Mouse (Mus musculus): ENCODE measurements around the gene Supt3.

Supt3 gene

DNA sequence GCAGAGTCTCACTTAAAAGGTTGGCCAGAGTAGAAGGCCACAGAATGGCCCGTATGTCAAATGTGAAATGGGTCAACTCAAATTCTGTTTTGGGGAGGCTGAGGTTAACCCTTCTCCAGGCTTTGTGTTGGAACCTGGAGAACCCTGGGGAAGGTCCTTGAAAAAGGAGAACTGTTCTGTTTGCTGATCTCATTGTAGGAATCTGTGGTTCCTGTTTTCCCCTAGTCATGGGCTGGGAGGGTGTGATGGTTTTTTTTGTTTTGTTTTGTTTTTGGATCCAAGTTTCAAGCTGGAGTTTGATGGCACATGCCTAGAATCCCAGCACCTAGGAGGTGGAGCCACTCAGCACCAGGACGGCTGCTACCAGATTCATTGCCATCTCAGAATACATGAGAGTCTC is 6.2 kb downstream of the Supt3 start:
- no peak for DNase-seq

GRCm38 (mm10) chr17:44788982-44789747 is 12.2 kb downstream of the Supt3 start:
- DNase-seq: no peak

GRCm38 (mm10) chr17:44792218-44792917 is 15.4 kb downstream of the Supt3 start:
- DNase-seq: no peak

GRCm38 (mm10) chr17:44797331-44797730 is 20.4 kb downstream of the Supt3 start:
- no peak for DNase-seq

DNA sequence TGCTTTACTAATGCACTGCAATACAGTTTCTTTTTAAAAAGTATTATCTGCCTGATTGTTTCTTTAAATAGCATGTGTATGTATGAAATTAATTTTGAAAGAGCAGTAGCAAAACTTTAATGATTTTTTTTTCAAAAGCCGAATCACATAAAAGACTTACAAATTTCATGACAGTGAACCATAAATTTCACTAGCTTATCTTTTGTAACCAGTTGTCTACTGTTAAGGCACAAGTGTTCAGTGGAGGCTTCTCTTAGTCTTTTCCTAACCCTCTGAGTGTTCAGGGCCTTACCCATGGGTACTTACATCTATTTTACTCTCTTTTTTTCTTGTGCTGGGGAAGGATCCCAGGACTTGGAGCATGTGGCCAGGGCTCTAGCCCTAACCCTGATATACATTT is 30.1 kb downstream of the Supt3 start:
- no peak for DNase-seq

DNA sequence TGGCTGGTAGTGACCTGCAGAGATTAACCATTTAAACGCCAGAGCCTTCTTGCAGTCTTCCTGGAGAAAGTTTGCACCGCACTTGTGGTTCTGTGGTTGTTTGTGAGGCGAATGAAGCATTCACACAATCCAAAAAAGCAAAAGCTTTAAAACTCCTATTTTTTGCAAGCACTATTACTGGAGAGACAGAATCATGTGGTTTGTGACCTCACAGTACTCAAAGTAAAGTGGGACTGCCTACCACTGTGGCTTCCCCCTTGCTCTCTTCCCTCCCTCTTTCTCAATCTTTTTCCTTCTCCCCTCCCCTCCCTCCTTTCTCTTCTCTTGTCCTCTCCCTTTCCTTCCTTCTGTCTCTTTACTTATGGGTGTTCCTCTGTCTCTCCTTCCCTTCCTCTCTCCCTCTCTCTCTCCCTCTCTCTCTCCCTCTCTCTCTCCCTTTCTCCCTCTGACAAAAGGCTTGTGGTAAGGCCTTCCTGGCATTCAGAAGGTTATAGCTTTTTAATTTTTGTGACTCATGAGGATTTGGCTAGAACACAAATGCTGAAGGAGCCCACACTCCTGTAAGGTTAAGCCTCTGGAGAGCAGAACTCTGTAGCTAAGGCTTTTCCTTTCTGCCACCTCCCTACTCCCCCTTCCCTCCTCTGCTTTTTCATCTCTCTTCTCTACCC is 37.7 kb downstream of the Supt3 start, which contains the start of gene Runx2:
TSS of gene Runx2 (minus strand) at position 290 of the 668 bp plus-strand sequence.
- no peak for DNase-seq

- DNase-seq: no peak
These were observed 41.9 kb downstream of the Supt3 start for GRCm38 (mm10) chr17:44818825-44819224.

- no peak for DNase-seq
These were observed 42.9 kb downstream of the Supt3 start for GRCm38 (mm10) chr17:44819816-44820215.

GRCm38 (mm10) chr17:44821940-44822339 is 45.0 kb downstream of the Supt3 start:
- DNase-seq: no peak

DNA sequence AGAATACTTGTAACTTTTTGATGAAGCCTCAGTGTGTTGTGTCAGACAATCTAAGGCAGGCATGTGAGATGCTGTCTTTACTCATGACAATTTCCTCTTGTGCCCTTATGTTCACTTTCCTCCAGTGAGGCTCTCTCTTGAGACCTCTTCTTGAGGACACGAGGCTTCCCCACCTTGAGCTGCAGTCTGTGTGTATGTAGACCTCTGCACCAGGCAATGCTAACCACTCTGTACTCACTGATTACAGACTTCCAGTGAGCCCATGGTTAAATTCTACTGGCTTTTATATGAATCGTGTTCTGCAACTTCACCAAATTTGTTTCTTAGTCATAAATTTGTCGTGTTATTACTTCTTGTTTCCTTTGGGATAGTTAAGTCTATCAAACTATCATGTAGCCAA is 50.2 kb downstream of the Supt3 start:
- DNase-seq: no peak

DNA sequence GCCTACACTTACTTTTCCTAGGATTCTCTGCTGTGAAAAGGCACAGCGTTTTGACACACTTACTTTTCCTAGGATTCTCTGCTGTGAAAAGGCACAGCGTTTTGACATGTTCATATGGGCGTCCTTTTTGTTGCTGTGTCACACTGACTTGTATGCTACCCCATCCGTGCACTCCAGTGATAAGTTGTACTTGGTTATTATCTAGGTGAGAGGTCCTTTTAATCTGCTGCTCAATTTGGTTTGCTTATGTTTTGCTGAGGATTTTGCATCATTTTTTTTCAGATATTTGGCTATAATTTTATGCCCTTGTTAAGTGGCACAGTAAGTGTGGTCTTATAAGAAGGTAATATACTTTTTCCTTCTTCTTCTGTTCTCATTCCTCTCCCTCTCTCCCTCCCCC is 51.0 kb downstream of the Supt3 start:
- no peak for DNase-seq

DNA sequence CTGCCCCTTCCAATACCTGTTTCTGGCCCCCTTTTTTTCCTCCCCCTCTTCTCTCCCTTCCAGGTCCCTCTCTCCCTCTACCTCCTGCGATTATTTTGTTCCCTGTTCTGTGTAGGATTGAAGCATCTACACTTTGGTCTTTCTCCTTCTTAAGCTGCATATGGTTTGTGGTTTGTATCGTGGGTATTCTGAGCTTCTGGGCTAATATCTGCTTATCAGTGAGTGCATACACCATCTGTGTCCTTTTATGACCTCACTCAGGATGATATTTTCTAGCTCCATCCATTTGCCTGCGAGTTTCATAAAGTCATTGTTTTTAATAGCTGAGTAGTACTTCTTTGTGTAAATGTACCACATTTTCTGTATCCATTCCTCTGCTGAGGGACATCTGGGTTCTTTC is 52.6 kb downstream of the Supt3 start:
- DNase-seq: no peak

GRCm38 (mm10) chr17:44831201-44831600 is 54.2 kb downstream of the Supt3 start:
- DNase-seq: no peak

DNA sequence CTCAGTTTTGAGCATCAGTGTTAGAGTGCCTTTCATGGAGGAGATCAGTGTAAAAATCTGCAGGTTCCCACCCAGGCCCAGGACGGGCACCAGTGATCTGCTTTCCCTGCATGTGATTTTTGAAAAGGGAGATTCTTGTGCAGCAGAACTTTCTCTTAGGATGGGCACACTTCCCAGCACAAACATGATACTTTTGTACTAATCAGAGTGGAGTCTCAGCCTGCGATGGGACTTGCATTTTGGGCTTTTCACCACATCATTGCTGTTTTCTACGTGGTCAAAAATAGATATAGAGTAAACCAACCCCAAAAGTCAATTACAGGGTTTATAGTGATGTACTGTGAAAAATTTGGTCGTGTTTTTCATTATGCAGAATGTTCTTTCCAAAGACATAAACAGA is 65.2 kb downstream of the Supt3 start:
- no peak for DNase-seq

DNA sequence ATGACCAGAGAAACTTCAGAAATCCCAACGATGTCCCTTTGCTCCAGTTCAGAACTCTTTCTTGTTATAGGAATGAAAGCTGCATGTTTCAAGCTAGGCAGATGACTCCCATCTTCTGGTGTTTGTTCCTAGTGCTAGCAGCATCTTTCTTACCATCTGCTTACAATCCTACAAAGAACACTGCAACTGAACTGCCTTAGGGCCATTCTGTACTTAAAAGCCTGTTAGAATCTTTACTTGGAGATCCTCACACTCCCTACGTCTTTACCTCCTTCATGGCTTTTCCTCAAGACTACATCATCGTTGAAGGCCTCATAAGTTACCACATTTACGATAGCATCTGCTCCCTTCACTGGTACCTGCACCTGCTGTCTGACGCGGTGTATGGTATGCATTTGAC is 86.2 kb downstream of the Supt3 start:
- no peak for DNase-seq

DNA sequence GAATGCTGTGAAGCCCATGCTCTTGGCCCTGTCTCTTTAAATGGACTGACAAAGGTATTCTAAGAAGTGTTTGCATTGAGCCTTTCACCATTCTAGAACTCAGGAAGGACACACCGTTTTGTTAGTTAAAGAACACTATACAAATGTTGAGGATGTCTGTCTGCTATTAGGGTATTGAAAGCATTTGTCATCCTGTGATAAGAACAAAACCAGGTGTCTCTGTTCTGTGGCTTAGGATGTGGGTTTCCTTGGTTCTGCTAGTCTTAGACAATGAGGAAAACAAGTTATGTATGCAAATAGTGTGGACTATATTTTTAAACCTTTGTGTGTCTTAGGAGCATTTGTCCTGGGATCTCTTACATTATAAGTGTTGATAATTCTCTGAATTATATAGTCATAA is 116.6 kb downstream of the Supt3 start:
- DNase-seq: no peak

GRCm38 (mm10) chr17:44943536-44944090 is 166.7 kb downstream of the Supt3 start:
- DNase-seq: no peak

DNA sequence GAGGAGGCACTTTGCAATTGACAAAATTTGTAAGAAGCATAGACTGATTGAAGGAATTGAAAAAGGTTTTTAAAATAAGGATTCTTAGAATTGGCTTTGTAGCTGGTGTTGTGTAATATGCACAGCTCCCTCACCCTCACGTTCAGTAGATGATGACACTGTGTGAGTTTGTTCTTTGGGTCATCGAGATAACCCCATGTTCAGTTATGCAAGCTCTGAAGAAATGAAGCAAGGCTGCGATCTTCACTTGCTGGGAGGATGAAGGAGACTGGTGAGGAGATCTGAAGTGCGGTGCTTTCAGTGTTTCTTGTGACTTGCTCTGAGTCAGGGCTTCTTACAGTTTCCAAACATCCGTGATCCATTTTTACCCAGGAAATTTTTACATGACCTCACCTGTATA is 168.4 kb downstream of the Supt3 start:
- DNase-seq: no peak

- DNase-seq: no peak
These were observed 171.4 kb downstream of the Supt3 start for GRCm38 (mm10) chr17:44948321-44948720.

DNA sequence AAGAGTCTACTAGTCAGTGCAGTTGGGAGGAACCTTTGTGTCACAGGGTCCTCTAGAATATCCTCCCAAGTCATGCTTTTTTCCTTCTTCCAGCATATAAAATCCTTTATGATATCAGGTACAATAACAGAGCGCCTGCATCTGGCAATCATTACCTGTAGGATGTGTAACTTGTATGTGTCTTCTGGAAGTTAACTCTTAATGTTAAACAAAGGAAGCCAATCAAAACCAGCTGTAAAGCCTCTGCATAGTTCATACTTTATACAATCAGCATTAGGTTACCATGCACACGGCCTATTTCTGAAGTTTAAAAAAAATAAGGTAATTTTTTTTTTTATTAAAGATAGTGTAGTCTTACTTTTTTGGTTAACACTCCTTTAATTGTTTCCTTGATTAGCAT is 179.7 kb downstream of the Supt3 start:
- DNase-seq: no peak

DNA sequence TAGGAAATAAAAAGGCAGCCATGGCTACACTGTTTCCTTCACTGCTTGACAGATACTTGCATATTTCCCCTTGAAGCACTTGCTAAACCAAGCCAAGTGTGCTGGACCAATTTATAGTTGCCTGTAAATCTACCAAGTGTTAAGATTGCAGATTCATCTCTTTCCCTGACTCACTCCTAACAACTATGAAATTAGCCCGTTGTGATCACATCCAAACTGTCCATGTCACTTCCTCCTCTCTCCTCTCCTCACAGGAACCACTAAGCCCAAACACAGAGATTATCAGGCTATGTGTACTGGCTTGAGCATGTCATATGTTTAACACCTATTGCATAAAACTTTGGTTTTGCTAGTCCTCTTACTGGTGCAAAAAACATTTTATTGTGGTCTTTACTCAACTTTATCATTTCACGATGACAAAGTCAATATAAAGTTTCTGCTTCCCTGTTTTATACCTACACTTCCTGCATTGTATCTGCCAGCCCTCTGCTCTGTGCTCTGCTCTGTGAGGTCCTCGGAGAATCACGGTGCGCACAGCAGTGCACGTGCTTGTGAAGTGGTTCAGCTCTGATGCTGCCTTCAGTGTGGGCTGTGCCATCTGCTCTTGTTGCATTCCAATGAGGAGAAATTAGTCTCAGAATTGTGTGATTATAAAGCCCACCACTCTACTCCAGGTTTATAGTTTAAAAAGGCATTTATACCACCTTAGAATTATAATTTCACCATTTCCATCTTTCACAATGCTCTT is 186.3 kb downstream of the Supt3 start:
- DNase-seq: no peak

DNA sequence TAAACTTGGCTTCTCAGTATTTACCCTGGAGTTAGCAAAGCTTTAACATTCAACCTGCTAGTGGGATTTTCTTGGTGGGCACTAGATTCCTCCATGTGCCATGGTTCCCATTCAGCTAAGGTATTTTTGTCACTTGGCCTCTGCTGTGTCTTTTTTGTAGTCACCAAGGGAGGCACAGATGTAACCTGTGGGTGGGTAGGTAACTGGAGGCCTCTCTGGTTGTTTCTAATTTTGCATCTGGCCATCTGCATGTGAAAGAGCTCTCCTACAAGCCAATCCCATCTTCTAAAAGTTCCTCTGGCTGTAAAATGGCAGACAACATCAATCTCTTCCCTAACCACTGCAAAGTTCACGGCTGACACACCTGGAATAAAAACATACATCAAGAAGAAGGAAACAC is 190.2 kb downstream of the Supt3 start:
- DNase-seq: no peak

DNA sequence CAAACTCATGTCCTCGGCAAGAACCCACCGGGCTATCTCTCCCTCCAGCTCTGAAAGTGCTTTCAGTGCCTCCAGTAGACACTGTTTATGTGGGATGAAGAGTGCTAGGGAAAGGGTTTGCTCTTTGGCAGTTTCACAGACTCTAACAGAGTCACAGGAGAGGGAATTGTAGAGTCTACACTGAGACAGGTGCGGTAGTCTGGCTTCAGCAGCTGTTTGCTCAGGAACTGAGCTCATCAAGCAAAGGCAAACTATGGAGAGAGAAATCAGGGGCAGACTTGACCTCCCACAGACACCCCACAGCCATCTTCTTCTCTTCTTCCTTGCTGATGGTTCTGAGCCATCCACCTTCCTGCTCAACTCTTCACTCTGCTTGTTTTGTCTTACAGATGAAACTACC is 193.3 kb downstream of the Supt3 start:
- no peak for DNase-seq

All from lung, postnatal 4 days (tissue).